Mouse (Mus musculus) retina, embryonic 14.5 days (tissue): ENCODE data around the gene Hist1h2af.
A peak's percentile ranks its signal among the peaks of the same experiment; 100 is the strongest.
"Not testable (repeated sequence)": the region's sequence is repeated elsewhere in the genome, so short reads cannot be mapped to it uniquely, and the experiment has no call there.

ENCODE experiments used
- DNase-seq: peaks from one replicate; pipeline ENCODE4 v3.0.0-alpha.2; 2015; ENCODE audit warnings: low spot score

Gene Hist1h2af

DNA sequence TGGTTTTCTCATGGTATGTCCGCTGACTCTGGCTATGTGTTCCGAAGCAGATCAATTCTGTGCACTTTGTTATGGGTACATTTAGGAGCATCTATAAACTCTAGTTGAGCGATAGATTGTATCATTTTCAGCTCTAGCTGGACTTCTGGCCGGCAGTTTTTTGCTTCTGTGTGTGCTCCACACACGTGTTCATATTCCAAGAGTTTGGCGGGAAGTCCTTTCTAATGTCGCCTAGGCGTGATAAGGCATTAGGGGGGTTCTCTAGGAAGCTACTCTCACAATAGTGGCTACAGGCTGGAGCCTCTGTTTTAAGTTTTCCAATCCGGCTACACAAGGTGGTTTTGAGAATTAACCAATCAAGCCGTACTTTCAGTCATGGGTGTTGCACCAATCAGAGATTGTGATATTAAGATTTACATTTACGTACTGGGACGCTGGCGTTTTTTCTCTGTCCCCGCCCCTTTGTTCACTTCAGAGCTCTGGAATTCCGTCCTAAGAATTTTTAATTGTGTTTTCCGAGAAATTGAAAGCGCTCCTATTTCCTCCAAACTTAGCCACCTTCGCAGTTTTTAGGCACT is 22.2 kb downstream of the Hist1h2af start:
- peak; percentile 92 for DNase-seq

DNA sequence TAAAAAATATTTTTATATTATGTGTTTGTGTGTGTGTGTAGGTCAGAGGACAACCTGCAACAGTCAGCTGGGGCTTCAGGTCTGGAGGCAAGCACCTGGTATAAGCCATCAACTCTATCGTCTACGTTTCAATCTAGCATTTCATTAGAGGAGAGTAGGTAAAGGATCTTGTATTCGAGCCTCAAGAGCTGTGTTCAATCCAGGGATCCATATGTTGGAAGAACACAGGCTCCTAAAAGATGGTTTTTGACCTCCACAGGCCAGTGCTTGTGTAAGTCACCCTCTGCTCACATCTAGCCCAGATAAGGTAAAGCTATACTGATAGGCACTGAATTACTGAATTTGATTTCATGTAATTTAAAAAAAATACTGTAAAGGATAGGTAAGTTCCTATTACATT is 23.2 kb downstream of the Hist1h2af start:
- no peak for DNase-seq

DNA sequence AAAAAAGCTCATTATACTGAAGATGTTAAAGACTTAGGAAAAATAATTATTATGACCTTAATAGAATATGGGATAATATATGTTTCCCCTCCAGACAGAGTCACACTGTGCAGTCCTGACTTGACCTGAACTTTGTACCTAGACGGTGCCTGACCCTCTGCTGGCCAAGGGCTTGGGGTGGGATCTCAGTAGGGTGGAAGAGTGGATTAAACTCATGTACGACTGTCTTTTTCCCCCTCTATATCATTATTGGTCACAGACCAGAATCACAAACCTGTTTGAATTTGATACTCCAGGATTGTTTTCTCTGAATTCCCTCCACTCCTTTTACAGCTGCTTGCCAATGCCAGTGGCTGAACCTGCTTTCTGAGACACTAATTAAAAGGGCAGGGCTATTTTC is 27.0 kb downstream of the Hist1h2af start:
- DNase-seq, result not testable (repeated sequence)

DNA sequence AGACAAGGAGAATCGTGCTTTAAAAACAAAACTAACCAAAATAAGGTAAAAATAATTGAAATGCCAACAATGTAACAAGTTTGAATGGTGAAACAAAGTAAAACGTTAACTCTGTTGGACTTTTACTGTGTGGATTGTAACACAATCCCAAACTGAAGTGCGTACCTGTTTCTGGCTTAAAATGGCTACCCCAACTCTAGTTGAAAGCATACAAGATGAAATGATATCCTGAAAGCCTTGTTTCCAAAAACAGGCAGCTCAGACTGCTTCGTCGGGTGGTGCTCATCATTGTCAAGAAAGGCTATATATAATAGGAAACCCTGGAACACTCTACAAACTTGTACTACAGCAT is 27.8 kb downstream of the Hist1h2af start:
- not testable (repeated sequence) for DNase-seq

DNA sequence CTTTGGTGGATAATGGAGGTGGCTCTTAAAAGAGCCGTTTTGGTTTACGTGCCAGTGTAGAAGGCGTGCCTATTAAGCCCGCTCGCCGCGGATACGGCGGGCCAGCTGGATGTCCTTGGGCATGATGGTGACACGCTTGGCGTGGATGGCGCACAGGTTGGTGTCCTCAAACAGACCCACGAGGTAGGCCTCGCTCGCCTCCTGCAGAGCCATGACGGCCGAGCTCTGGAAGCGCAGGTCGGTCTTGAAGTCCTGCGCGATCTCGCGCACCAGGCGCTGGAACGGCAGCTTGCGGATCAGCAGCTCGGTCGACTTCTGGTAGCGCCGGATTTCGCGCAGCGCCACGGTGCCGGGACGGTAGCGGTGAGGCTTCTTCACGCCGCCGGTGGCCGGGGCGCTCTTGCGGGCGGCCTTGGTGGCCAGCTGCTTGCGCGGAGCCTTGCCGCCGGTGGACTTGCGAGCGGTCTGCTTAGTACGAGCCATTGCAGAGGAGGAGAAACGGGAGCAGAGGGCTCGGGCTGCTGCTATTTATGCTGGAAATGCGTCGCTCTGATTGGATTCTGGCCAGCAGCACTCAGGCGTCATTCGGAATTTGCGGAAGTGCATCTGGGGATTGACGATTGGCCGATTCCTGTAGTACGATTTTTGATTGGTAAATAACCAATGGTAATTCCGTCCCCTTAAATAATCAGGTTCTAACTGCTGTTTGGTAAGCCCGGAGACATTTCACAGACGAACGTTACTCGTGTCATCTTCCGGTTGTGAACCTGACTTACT is 28.4 kb downstream of the Hist1h2af start, which contains the start of gene Hist1h3e:
Gene Hist1h3e (minus strand): TSS at position 487 of the 777 bp plus-strand sequence.
- peak; percentile 99 for DNase-seq

DNA sequence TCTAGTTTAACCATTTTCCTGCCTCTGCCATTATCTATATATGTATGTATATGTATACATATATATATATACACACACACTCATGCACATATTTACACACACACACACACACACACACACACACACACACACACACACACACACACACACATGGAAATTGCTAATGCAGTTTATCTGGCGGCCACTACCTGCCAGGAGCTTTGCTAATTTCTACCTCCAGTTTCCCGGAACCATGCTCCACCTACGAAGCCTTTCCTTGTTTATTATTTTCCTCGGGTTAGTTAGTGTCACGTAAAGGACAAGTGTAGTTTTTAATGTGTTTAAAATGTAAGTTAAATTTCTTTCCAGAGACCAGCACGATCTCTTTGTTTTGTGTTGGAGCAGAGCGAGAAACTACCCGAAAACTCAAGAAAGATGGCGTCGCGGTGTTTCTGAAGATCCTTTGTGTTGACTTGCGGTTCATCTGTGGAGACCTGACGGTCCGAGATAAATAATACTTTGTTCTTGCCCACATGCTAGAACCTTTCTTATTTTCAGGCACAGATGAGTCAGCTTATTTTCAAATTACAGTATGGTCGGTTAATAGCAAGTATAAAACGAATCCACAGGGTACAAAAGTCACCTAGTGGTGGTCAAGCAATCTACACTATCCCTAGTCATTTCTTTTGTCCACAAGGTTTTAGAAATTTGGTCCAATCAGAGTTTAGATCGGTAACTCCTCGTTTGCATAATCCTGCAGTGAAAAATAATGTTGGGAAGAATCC is 29.2 kb downstream of the Hist1h2af start:
- peak; percentile 84 for DNase-seq

DNA sequence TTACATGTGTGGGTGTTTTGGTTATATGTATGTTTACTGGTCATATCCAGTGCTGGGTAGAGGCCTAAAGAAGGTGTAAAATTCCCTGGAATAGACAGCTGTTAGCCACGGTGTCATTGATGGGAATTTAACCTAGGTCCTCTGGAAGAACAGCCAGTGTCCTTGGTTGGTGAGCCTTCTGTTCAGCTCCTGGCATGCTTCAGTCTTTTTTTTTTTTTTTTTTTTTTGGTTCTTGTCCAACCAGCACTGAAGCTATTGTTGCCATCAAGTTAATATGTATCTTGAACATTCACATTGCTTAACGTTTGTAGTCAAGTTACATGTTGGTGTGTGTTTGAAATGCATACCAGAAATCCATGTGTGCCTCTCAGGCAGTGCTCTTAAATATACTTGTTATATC is 30.8 kb downstream of the Hist1h2af start:
- no peak for DNase-seq

DNA sequence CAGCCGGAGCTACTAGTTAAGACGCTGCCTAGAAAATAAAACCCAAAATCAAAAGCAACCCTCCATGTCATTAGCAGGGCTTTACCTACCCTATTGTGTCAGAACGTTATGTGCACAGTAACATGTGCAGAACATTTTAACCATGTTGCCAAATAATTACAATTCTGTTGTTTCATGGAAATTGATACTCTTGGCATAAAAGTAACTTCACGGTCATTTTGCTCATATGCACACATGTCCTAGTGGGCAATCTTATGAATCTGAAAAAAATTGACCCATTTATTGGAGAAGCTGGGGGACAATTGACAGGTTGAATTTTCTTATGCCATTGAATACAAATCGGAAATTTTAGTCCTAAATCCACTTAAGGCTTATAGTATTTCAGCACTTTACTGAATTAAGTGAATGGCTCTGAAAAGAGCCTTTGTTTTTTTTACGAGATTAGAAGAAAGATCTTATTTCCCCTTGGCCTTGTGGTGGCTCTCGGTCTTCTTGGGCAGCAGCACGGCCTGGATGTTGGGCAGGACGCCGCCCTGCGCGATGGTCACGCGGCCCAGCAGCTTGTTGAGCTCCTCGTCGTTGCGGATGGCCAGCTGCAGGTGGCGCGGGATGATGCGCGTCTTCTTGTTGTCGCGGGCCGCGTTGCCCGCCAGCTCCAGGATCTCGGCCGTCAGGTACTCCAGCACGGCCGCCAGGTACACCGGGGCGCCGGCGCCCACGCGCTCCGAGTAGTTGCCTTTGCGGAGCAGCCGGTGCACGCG is 36.7 kb downstream of the Hist1h2af start:
- DNase-seq, result peak; percentile 42

DNA sequence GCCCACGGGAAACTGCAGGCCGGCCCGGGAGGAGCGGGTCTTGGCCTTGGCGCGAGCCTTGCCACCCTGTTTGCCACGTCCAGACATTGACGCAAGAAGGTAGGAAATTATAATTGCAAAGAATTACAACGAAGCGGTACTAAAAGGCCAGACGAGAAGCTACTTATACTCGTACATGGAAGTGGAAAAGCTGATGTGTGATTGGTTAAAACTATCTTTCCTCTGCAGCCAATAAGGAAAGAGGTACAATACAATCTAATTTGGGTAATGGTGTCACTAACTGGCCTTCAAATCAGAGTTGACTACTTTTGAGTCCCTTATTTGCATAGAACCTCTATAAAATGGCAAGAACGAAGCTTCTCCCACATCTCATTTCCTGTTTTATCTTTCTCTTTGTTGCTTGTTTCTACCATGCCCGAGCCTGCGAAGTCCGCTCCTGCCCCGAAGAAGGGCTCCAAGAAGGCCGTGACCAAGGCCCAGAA is 37.4 kb downstream of the Hist1h2af start, which contains the start of the genes Hist1h2ae and Hist1h2bg:
Gene Hist1h2ae (minus strand): TSS at position 199 of the 482 bp plus-strand sequence.
Gene Hist1h2bg (plus strand): TSS at position 375 of the 482 bp plus-strand sequence.
- peak; percentile 95 for DNase-seq

DNA sequence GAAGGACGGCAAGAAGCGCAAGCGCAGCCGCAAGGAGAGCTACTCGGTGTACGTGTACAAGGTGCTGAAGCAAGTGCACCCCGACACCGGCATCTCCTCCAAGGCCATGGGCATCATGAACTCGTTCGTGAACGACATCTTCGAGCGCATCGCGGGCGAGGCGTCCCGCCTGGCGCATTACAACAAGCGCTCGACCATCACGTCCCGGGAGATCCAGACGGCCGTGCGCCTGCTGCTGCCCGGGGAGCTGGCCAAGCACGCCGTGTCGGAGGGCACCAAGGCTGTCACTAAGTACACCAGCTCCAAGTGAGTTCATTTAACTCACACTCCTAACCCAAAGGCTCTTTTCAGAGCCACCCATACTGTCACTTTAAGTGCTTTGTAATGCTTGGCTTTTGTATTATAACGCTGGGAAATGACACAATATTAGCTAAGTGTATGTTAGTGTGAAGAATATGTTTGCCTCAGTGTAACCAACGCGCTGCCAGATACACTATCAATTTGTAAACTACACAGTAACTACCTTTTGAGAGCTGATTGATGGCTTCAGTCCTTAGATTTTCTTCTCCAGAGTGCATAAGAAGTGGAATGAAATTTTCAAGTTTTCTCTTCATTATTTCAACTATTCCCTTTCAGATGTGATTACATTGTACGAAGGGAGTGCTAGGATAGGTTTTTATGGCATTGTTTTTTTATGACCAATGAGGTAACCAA is 38.0 kb downstream of the Hist1h2af start:
- DNase-seq, result peak; percentile 60

DNA sequence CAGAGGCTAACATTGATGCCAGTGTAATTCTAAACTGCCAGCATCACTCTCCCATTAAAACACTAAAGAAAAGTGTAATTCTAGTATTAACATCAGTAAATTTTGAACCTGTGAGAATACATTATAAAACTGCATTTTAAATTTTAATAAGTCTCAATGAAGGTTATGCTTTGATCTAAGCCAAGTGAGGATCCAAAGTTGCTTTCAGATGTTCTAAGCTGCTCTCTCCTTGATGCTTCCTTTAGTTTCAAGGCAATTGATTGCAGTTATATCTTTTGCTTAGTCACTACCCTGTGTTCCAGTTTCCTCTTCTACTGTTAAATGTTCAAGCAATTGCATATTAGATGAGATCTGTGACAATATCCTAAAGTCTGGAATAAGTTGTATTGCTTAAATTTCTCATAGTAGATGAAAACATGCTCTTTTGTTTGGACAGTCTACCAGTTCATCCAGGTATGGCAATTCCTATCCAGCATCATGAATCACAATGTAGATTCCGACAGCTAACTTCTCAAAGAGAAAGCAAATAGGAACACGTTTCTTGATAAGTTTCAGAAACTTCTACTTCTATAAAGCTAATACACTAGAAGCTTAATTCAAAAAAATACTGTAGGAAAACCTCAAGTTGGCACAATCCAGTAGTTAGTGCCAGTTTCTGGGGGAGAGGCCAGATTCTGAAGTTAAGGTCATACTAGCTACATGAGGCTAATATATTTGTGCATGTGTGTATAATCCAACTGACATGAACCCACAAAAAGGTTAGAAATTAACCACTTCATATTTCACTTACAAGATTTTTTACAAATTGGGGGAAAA is 38.7 kb downstream of the Hist1h2af start:
- DNase-seq, result peak; percentile 24

DNA sequence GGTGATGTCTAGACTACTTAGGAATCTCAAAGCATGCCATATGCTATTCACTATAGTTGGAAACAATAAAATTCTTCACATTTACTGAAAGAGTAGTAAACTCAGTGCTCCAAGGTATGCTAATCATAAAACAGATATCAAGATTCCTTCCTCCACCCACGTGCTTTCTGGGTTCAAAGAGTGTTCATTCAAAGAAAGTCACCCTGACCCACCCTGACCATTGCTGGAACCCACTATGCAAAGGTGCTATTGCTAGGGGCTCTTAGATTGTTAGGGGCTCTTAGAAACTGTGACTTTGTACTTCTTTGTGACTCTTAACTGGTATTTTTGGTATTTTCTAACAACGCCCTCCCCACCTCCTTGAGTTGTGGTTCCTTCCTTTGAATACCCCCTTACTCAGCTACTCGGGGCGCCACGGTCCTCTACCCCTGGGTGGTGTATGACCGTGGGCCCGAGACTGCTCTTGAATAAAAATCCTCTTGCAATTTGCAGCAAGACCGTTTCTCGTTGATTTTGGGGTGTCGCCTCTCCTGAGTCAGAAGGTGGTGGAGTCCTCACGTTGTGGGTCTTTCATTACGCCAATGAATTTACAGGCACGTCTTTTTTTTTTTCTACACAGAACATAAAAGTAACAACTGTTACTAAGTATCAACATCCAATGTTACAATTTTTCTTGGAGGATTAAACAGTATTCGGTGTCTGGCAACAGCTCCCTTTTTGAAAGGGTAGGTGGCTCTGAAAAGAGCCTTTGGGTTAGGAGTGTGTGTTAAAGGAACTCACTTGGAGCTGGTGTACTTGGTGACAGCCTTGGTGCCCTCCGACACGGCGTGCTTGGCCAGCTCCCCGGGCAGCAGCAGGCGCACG is 39.6 kb downstream of the Hist1h2af start:
- DNase-seq, result peak; percentile 22

DNA sequence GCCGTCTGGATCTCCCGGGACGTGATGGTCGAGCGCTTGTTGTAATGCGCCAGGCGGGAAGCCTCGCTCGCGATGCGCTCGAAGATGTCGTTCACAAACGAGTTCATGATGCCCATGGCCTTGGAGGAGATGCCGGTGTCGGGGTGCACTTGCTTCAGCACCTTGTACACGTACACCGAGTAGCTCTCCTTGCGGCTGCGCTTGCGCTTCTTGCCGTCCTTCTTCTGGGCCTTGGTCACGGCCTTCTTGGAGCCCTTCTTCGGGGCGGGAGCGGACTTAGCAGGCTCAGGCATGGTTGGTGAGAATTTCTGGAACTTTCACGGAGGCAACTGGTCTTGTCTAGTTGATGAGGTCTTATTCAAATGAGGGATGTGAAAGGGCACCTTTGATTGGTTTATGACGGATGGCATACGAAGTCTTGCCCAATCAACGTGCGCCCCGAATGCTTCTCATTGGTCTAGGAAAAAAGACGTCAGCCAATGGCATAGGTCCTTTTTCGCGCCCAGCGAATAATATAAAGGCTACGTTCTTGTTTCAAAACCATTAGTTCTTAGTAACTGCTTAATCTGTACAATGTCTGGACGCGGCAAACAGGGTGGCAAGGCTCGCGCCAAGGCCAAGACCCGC is 40.3 kb downstream of the Hist1h2af start, which contains the start of the genes Hist1h2bf and Hist1h2ad:
Gene Hist1h2bf (minus strand): TSS at position 299 of the 627 bp plus-strand sequence.
Gene Hist1h2ad (plus strand): TSS at position 484 of the 627 bp plus-strand sequence.
- DNase-seq, result peak; percentile 98

DNA sequence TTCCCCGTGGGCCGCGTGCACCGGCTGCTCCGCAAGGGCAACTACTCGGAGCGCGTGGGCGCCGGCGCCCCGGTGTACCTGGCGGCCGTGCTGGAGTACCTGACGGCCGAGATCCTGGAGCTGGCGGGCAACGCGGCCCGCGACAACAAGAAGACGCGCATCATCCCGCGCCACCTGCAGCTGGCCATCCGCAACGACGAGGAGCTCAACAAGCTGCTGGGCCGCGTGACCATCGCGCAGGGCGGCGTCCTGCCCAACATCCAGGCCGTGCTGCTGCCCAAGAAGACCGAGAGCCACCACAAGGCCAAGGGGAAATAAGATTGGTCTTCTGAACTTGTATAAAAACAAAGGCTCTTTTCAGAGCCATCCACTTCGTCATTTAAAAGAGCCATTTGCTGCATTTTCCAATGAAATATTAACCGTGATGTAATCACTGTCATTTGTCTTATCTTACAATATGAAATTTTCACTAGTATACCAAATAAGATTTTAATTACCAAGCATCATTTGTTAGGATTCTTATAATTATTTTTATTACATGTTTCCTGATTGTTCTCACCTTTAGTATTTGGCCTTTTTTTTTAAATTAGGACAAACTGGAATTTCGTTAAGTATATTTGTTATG is 41.0 kb downstream of the Hist1h2af start:
- peak; percentile 64 for DNase-seq

DNA sequence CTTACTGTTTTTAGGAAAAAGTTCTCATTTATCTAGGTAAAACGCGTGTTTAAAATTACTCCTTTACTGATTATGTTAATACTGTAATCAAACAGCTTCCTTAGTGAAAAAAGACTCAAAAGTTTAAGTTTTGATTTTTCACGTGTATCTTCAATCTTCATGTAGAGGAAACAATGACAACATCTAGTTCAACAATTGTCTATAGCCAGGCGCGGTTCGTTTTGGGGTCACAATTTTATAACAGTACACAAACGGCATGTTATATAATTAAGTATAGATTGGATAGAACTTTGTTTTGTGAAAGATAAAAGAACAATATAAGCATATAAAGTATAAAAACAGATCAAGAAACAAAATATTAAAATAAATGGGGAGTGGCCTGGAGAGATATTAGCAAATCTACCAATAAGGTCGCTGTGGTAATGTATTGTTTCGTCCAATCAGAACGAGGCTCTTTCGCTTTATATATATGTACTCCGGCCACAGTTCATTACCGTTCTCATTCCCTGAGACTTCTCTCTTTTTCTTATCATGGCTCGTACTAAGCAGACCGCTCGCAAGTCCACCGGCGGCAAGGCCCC is 41.7 kb downstream of the Hist1h2af start, which contains the start of gene Hist1h3d:
Gene Hist1h3d (plus strand): TSS at position 493 of the 581 bp plus-strand sequence.
- DNase-seq, result peak; percentile 90

DNA sequence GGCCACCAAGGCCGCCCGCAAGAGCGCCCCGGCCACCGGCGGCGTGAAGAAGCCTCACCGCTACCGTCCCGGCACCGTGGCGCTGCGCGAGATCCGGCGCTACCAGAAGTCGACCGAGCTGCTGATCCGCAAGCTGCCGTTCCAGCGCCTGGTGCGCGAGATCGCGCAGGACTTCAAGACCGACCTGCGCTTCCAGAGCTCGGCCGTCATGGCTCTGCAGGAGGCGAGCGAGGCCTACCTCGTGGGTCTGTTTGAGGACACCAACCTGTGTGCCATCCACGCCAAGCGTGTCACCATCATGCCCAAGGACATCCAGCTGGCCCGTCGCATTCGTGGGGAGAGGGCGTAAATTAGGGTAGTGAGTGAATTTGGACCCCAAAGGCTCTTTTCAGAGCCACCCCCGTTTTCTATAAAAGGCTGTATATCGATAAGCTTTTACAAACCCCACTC is 42.2 kb downstream of the Hist1h2af start:
- not testable (repeated sequence) for DNase-seq

DNA sequence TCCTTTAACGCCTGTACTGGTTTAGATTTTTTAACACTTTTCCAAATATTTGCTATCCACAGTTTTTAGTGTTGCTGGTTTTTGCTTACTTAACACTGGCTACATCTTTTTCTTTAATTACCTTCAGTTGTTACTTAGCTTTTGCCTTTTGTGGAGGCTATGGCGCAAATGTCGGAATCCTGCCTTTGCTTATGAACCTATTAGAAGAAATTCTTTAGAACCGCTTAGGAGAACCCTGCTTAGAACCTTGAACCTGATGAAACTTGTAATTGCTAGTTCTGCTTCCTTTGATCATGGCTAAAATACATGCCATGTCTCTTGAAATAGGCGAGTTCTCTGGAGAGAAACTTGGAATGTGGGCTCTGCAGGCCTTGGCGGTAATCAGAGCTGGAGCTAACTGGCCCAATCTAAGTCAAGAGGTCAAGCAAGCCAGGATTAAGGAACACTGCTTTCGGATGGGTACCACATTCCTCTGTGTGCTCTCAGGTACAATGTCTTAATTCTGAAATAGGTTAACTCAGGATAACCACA is 42.7 kb downstream of the Hist1h2af start:
- DNase-seq, result peak; percentile 35
